Mouse (Mus musculus) ovary, postnatal 14 days (tissue): Measurements from ENCODE around the gene Dzip1.
A peak's percentile ranks its signal among the peaks of the same experiment; 100 is the strongest.

ENCODE experiments used
- DNase-seq: peaks from one replicate; pipeline ENCODE4 v3.0.0; 2022; ENCODE audit warnings: low spot score

Dzip1 gene

GRCm38 (mm10) chr14:118924673-118925615 lies at the start of gene Dzip1:
Gene Dzip1, minus strand, starts transcription at chr14:118925460.
- peak; percentile 38 for DNase-seq

GRCm38 (mm10) chr14:118972268-118972667 lies 47.0 kb upstream of the Dzip1 start:
- DNase-seq, result no peak

- DNase-seq, result no peak
These were observed 42.4 kb upstream of the Dzip1 start for GRCm38 (mm10) chr14:118967646-118968045.

- DNase-seq, result no peak
These were observed 40.2 kb upstream of the Dzip1 start for GRCm38 (mm10) chr14:118965356-118966000.

GRCm38 (mm10) chr14:118958010-118958409 lies 32.8 kb upstream of the Dzip1 start:
- no peak for DNase-seq

- DNase-seq, result no peak
These were observed 26.8 kb upstream of the Dzip1 start for GRCm38 (mm10) chr14:118951912-118952583.

- no peak for DNase-seq
These were observed 23.6 kb upstream of the Dzip1 start for GRCm38 (mm10) chr14:118948841-118949240.

GRCm38 (mm10) chr14:118944702-118945101 lies 19.4 kb upstream of the Dzip1 start:
- no peak for DNase-seq

- DNase-seq, result no peak
These were observed 16.8 kb upstream of the Dzip1 start for GRCm38 (mm10) chr14:118942076-118942475.

GRCm38 (mm10) chr14:118940796-118941495 lies 15.7 kb upstream of the Dzip1 start:
- DNase-seq, result no peak

- DNase-seq, result no peak
These were observed 13.3 kb upstream of the Dzip1 start for GRCm38 (mm10) chr14:118938551-118938950.

- DNase-seq, result peak; percentile 98
These were observed 12.6 kb upstream of the Dzip1 start, which contains the start of gene Dnajc3 for GRCm38 (mm10) chr14:118937533-118938492. Gene Dnajc3, plus strand, starts transcription at chr14:118937976.

GRCm38 (mm10) chr14:118936952-118937351 lies 11.7 kb upstream of the Dzip1 start:
- DNase-seq, result no peak

GRCm38 (mm10) chr14:118936236-118936635 lies 11.0 kb upstream of the Dzip1 start:
- no peak for DNase-seq

- DNase-seq, result no peak
These were observed 9.4 kb upstream of the Dzip1 start for GRCm38 (mm10) chr14:118934686-118935085.

- DNase-seq, result no peak
These were observed 7.7 kb upstream of the Dzip1 start for GRCm38 (mm10) chr14:118932956-118933355.

- no peak for DNase-seq
These were observed 5.9 kb upstream of the Dzip1 start for GRCm38 (mm10) chr14:118931181-118931580.

GRCm38 (mm10) chr14:118930777-118931176 lies 5.5 kb upstream of the Dzip1 start:
- no peak for DNase-seq

GRCm38 (mm10) chr14:118929779-118930178 lies 4.5 kb upstream of the Dzip1 start:
- DNase-seq, result no peak

GRCm38 (mm10) chr14:118928565-118928964 lies 3.3 kb upstream of the Dzip1 start:
- DNase-seq, result no peak
